Mouse (Mus musculus): ENCODE measurements around the gene Cacybp. TPM values are rescaled to one million over a fixed set of nuclear protein-coding genes. Genes with fewer than 3 reads are reported as not detected.

Cacybp gene
- polyA plus RNA-seq, 1 experiment from 2014 or later: 241 TPM

Other genes with a start within 250 kb of the Cacybp start
- 3.5 and 5.4 TPM in 2 replicates for gene 4930523C07Rik, start 168.5 kb downstream of the Cacybp start, polyA plus RNA-seq (2016; fragmentation: Nextera tagmentation; extraction: Ambion mirVana)
- gene Tnn, start 59.3 kb downstream of the Cacybp start, polyA plus RNA-seq (2016; fragmentation: Nextera tagmentation; extraction: Ambion mirVana): 0.22 and 0.23 TPM in 2 replicates
- gene Mrps14, start 17.7 kb downstream of the Cacybp start, polyA plus RNA-seq (2016; fragmentation: Nextera tagmentation; extraction: Ambion mirVana): 182 and 187 TPM in 2 replicates

All from hindbrain, embryonic 12.5 days (tissue).